Mouse (Mus musculus) left cerebral cortex, postnatal 36 days (tissue): ENCODE results near the gene Rassf6. TPM values are rescaled to one million over a fixed set of nuclear protein-coding genes. Genes with fewer than 3 reads are reported as not detected.
A peak's percentile ranks its signal among the peaks of the same experiment; 100 is the strongest.
"Not testable (repeated sequence)": the region's sequence is repeated elsewhere in the genome, so short reads cannot be mapped to it uniquely, and the experiment has no call there.

Source experiments
- DNase-seq, 2 experiments: peaks; one replicate each; pipeline ENCODE4 v3.0.0; 2021 to 2022; ENCODE audit warnings: low spot score in 2 of 2, mixed read lengths in 1 of 2
- intact Hi-C: fragments of 180-260 bp; cut with DNase I; formaldehyde crosslinking; loops from one replicate; pipeline ENCODE4 v1.15.1; 2025
- total RNA-seq, 2 experiments: library from RNA; stranded (reverse); gene quantifications; 2 replicates each; pipeline ENCODE4 v1.2.3; 2021

Rassf6 gene
- total RNA-seq, 2 experiments from 2014 or later: 0.97 to 1.4 TPM

DNA sequence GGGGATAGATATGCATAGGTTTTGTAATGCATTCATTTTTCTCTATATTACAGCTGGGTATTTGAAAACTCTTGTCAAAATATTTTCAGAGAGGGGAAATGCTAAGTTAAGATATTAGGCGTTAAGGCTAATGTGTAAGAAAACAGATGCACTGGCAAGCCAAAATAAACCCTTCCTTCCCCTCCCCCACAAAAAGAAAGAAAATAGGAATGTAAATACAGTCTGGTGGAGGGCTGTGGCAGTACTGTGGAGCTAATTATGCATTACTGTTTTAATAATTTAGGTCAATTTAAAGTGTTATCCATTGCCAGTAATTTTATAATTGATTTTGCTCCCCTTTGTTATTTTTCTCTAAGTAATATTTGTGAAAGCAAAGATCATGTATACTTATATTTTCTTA is 11.9 kb downstream of the Rassf6 start:
- no peak for DNase-seq
- intact Hi-C loops: no loop called here

DNA sequence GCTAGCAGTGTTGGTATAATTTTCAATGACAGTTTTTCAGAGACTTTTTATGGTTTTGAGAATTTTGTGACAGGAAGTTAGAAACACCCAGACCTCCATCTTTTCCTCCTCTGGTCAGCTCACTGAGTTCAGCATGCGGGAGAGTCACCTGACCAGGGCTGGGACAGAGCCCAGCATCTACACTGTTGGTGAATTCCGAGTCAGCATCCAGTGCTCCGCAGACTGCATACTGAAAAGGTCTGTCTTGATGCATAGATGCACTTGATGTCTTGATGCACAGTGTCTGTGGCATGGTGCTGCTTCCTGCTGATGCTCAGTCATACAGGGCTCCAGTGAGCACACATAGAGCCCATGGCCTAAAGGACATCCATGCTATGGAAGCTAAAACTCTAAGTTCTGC is 12.4 kb downstream of the Rassf6 start:
- DNase-seq: no peak
- intact Hi-C loops: no loop called here

DNA sequence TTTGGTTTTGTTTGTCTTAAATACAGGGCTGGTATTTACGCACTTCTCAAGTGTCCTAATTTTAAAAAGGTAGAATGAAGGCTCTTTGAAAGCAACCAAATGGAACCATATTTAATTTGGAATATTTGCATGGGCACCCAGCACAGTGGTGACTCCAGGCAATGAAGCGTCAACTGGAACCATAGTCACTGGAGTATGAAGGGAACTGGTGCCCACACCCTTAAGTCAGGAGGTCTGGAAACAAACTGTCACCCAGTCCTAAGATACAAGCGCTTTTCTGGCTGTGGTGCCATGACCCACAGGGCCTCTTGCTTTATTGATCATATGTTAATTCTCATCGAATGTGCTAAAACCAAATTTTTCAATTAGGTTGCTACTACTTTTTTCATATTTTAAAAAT is 13.0 kb downstream of the Rassf6 start:
- intact Hi-C loops: no loop called here
- DNase-seq: no peak

- intact Hi-C loops: no loop called here
- no peak for DNase-seq
Measured at GRCm38 (mm10) chr5:90624708-90625425, 15.6 kb downstream of the Rassf6 start.

DNA sequence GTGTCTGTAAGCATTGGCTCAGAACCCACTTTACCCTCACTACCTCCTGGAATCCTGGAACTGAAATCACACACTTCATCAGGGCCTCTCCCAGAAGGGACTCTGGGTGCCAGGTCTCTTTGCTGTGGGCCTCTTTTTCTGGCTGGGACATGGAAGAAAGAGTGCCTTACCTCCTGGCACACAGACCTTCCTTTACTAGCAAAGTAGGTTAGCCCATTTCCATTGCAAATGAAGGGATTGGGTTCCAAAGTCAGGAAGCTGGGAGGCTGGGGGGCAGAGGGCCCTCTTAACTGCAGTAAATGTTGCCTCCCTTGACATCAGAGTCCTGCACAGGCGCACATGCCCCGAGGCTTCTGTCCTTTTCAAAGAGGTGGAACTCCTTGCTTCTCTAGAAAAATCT is 17.2 kb downstream of the Rassf6 start:
- no peak for DNase-seq

DNA sequence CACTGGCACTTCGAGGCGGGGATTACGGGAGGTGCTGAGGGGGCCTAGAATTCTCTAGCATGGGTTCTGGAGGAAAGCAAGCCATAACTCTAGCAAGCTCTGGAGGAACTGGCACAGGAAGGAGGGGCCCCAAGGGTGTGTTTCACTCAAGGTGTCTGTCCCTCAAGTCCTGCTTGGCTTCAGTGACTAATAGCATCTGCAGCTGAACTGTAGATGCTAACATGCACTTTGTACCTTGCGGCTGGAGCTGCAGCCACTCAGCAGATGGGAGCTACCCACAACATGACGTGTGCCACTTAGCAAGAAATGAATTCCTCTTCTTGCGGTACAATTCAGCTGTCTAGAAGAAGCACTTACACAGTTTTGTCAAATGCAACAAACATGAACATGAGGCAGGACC is 18.7 kb downstream of the Rassf6 start:
- no peak for DNase-seq
- intact Hi-C loops: no loop called here

More for the DNA sequence above, 17.2 kb downstream of the Rassf6 start:
- intact Hi-C loops: no loop called here

GRCm38 (mm10) chr5:90621316-90621715 is 19.1 kb downstream of the Rassf6 start:
- DNase-seq: no peak
- intact Hi-C loops: no loop called here

- intact Hi-C loops: no loop called here
- no peak for DNase-seq
Measured at GRCm38 (mm10) chr5:90617859-90618258, 22.6 kb downstream of the Rassf6 start.

DNA sequence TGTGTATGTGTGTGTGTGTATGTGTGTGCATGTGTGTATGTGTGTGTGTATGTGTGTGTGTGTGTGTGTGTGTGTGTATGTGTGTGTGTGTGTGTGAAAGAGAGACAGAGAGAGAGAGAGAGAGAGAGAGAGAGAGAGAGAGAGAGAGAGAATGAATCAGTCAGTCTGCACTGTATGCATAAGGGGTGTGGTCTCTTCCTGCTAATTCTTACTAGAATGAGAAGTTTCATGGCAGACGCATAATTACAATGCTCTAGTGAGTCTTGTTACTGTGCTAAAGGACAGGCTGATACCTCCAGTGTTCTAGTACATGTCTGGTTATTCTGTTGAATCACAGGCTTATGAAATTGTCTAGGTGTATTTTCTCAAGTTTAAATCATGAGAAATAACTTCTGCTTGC is 27.7 kb downstream of the Rassf6 start:
- intact Hi-C loops: not testable (repeated sequence)

GRCm38 (mm10) chr5:90611996-90612611 is 28.4 kb downstream of the Rassf6 start:
- intact Hi-C loops: no loop called here
- no peak for DNase-seq

More for the DNA sequence above, 27.7 kb downstream of the Rassf6 start:
- DNase-seq: not testable (repeated sequence)

DNA sequence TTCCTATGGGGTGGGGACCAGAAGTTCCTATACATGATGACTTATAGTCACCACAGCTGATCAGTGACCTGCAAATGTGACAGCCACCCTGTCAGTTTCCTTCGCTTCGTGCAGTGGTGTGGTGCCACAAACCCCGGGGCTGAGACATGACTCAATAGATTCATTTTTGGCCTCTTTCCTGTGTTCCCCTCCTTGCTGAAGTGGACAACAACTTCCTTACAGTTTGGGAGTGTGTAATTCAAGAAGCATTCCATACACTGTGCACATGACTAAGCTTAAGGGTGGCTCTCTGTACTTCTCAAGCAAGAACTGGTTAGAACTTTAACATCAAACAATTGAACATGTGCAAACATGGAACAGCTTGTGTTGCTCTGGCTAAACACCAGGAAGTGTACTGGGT is 29.1 kb downstream of the Rassf6 start:
- intact Hi-C loops: no loop called here

GRCm38 (mm10) chr5:90608906-90609305 is 31.6 kb downstream of the Rassf6 start:
- DNase-seq: no peak
- intact Hi-C loops: no loop called here

More for the DNA sequence above, 29.1 kb downstream of the Rassf6 start:
- DNase-seq: no peak

- no peak for DNase-seq
- intact Hi-C loops: loop anchor here (5.0 kb wide), 1 partner anchor 34 kb away; no protein-coding TSS in a partner anchor
Measured at GRCm38 (mm10) chr5:90603407-90603923, 37.0 kb downstream of the Rassf6 start.

GRCm38 (mm10) chr5:90601469-90601868 is 39.0 kb downstream of the Rassf6 start:
- DNase-seq: no peak
- intact Hi-C loops: loop anchor here (1.0 to 5.0 kb wide), 2 partner anchors 36 to 51 kb away; no protein-coding TSS in a partner anchor

- intact Hi-C loops: no loop called here
- no peak for DNase-seq
Measured at GRCm38 (mm10) chr5:90596155-90596554, 44.3 kb downstream of the Rassf6 start.

- DNase-seq: no peak
- intact Hi-C loops: no loop called here
Measured at GRCm38 (mm10) chr5:90594945-90595344, 45.5 kb downstream of the Rassf6 start.

DNA sequence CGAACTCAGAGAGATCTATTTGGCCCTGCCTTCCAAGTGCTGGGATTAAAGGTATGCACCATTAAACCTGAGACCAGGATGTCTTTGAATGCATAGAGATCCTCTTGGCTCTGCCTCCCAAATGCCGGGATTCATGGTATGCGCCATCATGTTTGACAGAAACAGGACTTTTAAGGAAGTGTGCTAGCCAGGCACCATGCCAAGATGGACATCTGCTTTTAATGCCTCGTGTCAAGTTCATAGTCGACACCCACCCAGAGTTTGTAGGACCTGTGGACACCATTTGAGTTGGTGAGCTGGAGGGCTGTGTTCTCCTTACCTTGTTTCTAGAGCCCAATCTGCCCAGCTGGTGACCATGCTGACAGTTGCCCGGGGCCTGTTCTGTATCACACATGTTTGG is 48.5 kb downstream of the Rassf6 start:
- no peak for DNase-seq
- intact Hi-C loops: no loop called here

DNA sequence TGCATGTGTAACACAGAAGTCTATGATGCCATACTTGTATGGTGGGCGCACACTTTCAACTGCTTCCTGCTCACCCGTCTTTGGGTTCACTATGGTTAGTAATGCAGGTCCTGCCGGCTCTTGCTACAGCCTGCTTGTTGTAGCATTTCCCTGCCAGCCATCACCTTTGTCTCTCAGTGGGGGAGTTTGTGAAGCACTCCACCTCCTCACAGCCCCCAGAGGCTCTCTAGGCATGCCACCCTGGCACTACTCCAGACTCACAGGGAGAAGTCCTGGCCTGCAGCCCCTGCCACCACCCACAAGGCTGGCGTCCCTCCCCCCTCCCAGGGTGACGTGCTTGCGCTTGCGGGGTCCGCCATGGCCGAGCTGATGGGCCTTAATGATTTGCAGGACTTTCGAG is 49.8 kb downstream of the Rassf6 start:
- intact Hi-C loops: no loop called here
- DNase-seq: no peak

DNA sequence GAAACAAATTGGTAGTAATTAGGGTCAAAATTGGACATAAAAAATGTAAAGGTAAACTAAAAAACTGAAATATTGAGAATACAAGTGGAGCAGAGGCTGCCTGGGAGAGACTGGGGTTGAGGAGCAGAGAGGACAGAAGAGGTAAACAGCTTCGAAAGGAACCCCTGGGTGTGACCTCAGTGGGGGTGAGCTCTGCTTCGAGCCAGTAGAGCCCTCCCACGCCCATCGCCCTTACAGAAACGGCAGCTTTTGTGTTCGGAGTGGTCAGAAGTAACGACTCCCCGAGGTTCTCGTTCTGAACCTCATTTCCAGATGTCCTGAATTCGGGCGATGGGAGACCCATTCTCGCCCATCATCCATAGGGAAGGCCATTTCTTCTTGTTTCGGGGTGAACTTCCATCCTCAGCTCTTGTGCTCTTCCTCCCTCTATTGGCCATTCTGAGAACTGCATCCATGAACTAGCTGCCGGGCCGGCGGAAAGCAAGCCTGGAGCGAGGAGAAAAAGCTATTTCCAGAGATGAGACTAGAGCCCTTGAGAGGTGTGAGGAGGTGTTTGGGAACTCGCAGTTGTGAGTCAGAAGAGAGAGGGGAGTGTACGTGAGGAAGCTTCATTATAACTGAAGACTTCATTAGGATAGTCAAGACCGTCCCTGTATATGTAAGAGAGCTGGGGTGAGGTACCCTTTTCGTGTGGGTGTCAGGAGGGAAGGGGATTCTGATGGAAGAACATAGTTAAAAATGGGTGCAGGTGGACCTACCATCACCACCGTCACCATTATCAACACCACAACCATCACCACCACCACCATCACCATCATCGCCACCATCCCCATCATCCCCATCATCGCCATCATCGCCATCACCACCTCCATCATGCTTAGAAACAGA is 51.5 kb downstream of the Rassf6 start:
- intact Hi-C loops: loop anchor here (1.0 to 10.0 kb wide), 3 partner anchors 87 to 384 kb away; no protein-coding TSS in a partner anchor
- DNase-seq: peak; percentile 82 to 85

DNA sequence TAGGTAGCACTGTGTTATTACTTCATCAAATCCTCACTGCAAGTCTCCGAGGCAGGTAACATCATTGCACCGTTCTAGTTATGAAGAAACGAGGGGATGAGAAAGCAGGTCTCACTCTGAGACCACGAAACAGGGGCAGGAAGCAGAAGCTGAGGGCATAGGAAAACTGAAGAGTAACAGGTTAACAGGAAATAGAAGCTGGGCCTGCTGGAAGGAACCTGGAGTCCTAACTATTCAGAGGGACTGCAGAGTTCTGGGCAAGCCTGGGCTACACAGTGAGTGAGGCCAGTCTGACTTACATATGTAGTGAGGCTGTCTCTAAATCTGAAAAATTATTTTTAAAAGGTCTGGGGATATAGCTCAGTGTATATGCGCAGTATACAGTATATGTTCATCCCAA is 52.4 kb downstream of the Rassf6 start:
- intact Hi-C loops: loop anchor here (5.0 to 10.0 kb wide), 2 partner anchors 86 to 383 kb away; no protein-coding TSS in a partner anchor
- no peak for DNase-seq
